Mouse (Mus musculus): ENCODE data around the gene Setd1b.
"Not testable (repeated sequence)": the region's sequence is repeated elsewhere in the genome, so short reads cannot be mapped to it uniquely, and the experiment has no call there.

DNA sequence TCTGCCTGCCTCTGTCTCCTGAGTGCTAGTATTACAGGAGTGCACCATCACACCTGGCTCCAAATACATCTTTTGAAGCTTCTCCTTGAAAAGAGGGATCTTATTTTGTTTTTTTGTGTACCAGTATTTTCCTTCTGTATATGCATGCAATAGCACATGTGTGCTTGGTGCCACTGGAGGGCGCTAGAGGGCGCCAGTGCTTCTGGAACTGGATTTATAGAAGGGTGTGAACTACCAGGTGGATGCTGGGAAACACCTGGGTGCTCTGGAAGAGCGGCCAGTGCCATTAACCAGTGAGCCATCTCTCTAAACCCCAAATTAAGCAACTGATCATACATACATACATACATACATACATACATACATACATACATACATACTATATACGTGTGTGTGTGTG, 60.8 kb downstream of the Setd1b start:
- TF ChIP-seq POLR2A (IDR thresholded peaks at IDR 0.05; ENCODE audit: borderline replicate concordance, low read depth, low read length); CTCF (IDR thresholded peaks at IDR 0.05; ENCODE audit: low read depth, low read length): not testable (repeated sequence)
